Mouse (Mus musculus): Measurements from ENCODE around the gene Gdpd3.
A peak's percentile ranks its signal among the peaks of the same experiment; 100 is the strongest.

Gdpd3 gene

GRCm38 (mm10) chr7:126808703-126809455 lies 42.7 kb downstream of the Gdpd3 start:
- DNase-seq, result peak; percentile 92

GRCm38 (mm10) chr7:126809723-126810369 lies 43.7 kb downstream of the Gdpd3 start:
- DNase-seq, result no peak

GRCm38 (mm10) chr7:126815726-126816222 lies 49.6 kb downstream of the Gdpd3 start:
- no peak for DNase-seq

GRCm38 (mm10) chr7:126816494-126816893 lies 50.4 kb downstream of the Gdpd3 start:
- no peak for DNase-seq

GRCm38 (mm10) chr7:126817595-126817994 lies 51.5 kb downstream of the Gdpd3 start:
- no peak for DNase-seq

GRCm38 (mm10) chr7:126818818-126819217 lies 52.7 kb downstream of the Gdpd3 start:
- no peak for DNase-seq

- DNase-seq, result peak; percentile 88
Measured at GRCm38 (mm10) chr7:126821835-126822511, 55.8 kb downstream of the Gdpd3 start.

- DNase-seq, result peak; percentile 71
Measured at GRCm38 (mm10) chr7:126822741-126823140, 56.6 kb downstream of the Gdpd3 start.

GRCm38 (mm10) chr7:126823202-126823711 lies 57.1 kb downstream of the Gdpd3 start:
- DNase-seq, result peak; percentile 81

- DNase-seq, result peak; percentile 71
Measured at GRCm38 (mm10) chr7:126823940-126824339, 57.8 kb downstream of the Gdpd3 start.
